Mouse (Mus musculus) left cerebral cortex, postnatal 4 days (tissue): ENCODE data around the gene Adam17. TPM values are rescaled to one million over a fixed set of nuclear protein-coding genes. Genes with fewer than 3 reads are reported as not detected.

Source experiments
- total RNA-seq, 2 experiments: library from RNA; stranded (reverse); gene quantifications; 2 replicates each; pipeline ENCODE4 v1.2.3; 2021

The Adam17 gene
- total RNA-seq, 2 experiments from 2014 or later = 18.7 to 24.8 TPM

Other genes with a start within 250 kb of the Adam17 start
- 10 to 100 TPM; 54.6 to 58.0 TPM for gene Cpsf3, start 88.2 kb downstream of the Adam17 start, total RNA-seq
- gene Itgb1bp1, start 87.3 kb downstream of the Adam17 start, total RNA-seq = 10 to 100 TPM; 33.4 to 35.3 TPM
- gene Iah1, start 57.2 kb downstream of the Adam17 start, total RNA-seq = 10 to 100 TPM; 18.7 to 22.2 TPM
- 100 to 1,000 TPM; 657 to 673 TPM for gene Ywhaq, start 44.0 kb upstream of the Adam17 start, total RNA-seq